Mouse (Mus musculus): ENCODE data around the gene Nomo1. TPM values are rescaled to one million over a fixed set of nuclear protein-coding genes. Genes with fewer than 3 reads are reported as not detected.

The Nomo1 gene
- polyA plus RNA-seq, 1 experiment from 2014 or later, result 24.5 TPM

- Histone ChIP-seq H3K9me3 (ENCODE audit: control insufficient read depth, low read length) (no peaks in the 10 kb centered on the region), H3K4me3 (ENCODE audit: low read length) (no peak overlapping the region), H3K4me1 (ENCODE audit: control insufficient read depth, insufficient read depth, low read length) (no peaks in the 10 kb centered on the region), H3K4me2 (replicated peaks; ENCODE audit: low read depth, low read length) (no peak overlapping the region), H3K36me3 (ENCODE audit: control insufficient read depth, insufficient read depth, low read length) (peaks cover 81% of the 10 kb centered on the region), H3K27ac (ENCODE audit: low read depth, low read length) (no peak overlapping the region), H3K27me3 (ENCODE audit: control insufficient read depth, insufficient read depth, low read length) (no peaks in the 10 kb centered on the region), H3K9ac (ENCODE audit: low read depth, low read length) (no peak overlapping the region)
- ATAC-seq (ENCODE audit: low FRiP score, low TSS enrichment), result no peak
- WGBS, result 92% methylated on average over 11 of the region's 11 CpGs
Measured at GRCm38 (mm10) chr7:46058882-46059281, 25.4 kb downstream of the Nomo1 start.

- peaks cover 70% of the 10 kb centered on the region for H3K36me3 ChIP-seq (ENCODE audit: control insufficient read depth, insufficient read depth, low read length)
- WGBS, result 89% methylated on average over 8 of the region's 8 CpGs
- no peak overlapping the region for H3K4me3 ChIP-seq (ENCODE audit: low read length)
- no peak overlapping the region for H3K27ac ChIP-seq (ENCODE audit: low read depth, low read length)
- no peaks in the 10 kb centered on the region for H3K9me3 ChIP-seq (ENCODE audit: control insufficient read depth, low read length)
- H3K4me2 ChIP-seq (replicated peaks; ENCODE audit: low read depth, low read length), result no peak overlapping the region
- H3K27me3 ChIP-seq (ENCODE audit: control insufficient read depth, insufficient read depth, low read length), result no peaks in the 10 kb centered on the region
- no peaks in the 10 kb centered on the region for H3K4me1 ChIP-seq (ENCODE audit: control insufficient read depth, insufficient read depth, low read length)
- ATAC-seq (ENCODE audit: low FRiP score, low TSS enrichment), result no peak
- no peak overlapping the region for H3K9ac ChIP-seq (ENCODE audit: low read depth, low read length)
Measured at GRCm38 (mm10) chr7:46060688-46061087, 27.2 kb downstream of the Nomo1 start.

GRCm38 (mm10) chr7:46061614-46062013, 28.1 kb downstream of the Nomo1 start:
- Histone ChIP-seq H3K9ac (ENCODE audit: low read depth, low read length) (no peak overlapping the region), H3K4me1 (ENCODE audit: control insufficient read depth, insufficient read depth, low read length) (no peaks in the 10 kb centered on the region), H3K36me3 (ENCODE audit: control insufficient read depth, insufficient read depth, low read length) (peaks cover 72% of the 10 kb centered on the region), H3K4me2 (replicated peaks; ENCODE audit: low read depth, low read length) (no peak overlapping the region), H3K4me3 (ENCODE audit: low read length) (no peak overlapping the region), H3K27ac (ENCODE audit: low read depth, low read length) (no peak overlapping the region), H3K9me3 (ENCODE audit: control insufficient read depth, low read length) (no peaks in the 10 kb centered on the region), H3K27me3 (ENCODE audit: control insufficient read depth, insufficient read depth, low read length) (no peaks in the 10 kb centered on the region)
- WGBS, result 96% methylated on average over 16 of the region's 16 CpGs
- ATAC-seq (ENCODE audit: low FRiP score, low TSS enrichment), result no peak

GRCm38 (mm10) chr7:46063296-46063695, 29.8 kb downstream of the Nomo1 start:
- no peaks in the 10 kb centered on the region for H3K27me3 ChIP-seq (ENCODE audit: control insufficient read depth, insufficient read depth, low read length)
- no peak overlapping the region for H3K27ac ChIP-seq (ENCODE audit: low read depth, low read length)
- H3K4me1 ChIP-seq (ENCODE audit: control insufficient read depth, insufficient read depth, low read length), result no peaks in the 10 kb centered on the region
- no peaks in the 10 kb centered on the region for H3K9me3 ChIP-seq (ENCODE audit: control insufficient read depth, low read length)
- H3K4me3 ChIP-seq (ENCODE audit: low read length), result no peak overlapping the region
- peaks cover 72% of the 10 kb centered on the region for H3K36me3 ChIP-seq (ENCODE audit: control insufficient read depth, insufficient read depth, low read length)
- H3K9ac ChIP-seq (ENCODE audit: low read depth, low read length), result no peak overlapping the region
- WGBS, result 99% methylated on average over 6 of the region's 6 CpGs
- ATAC-seq (ENCODE audit: low FRiP score, low TSS enrichment), result no peak
- no peak overlapping the region for H3K4me2 ChIP-seq (replicated peaks; ENCODE audit: low read depth, low read length)

- no peak overlapping the region for H3K4me3 ChIP-seq (ENCODE audit: low read length)
- ATAC-seq (ENCODE audit: low FRiP score, low TSS enrichment), result no peak
- 93% methylated on average over 8 of the region's 8 CpGs for WGBS
Measured at GRCm38 (mm10) chr7:46068831-46069230, 35.3 kb downstream of the Nomo1 start.

GRCm38 (mm10) chr7:46076844-46077243, 43.3 kb downstream of the Nomo1 start:
- peaks cover 92% of the 10 kb centered on the region for H3K36me3 ChIP-seq (ENCODE audit: control insufficient read depth, insufficient read depth, low read length)
- ATAC-seq (ENCODE audit: low FRiP score, low TSS enrichment), result no peak
- H3K4me2 ChIP-seq (replicated peaks; ENCODE audit: low read depth, low read length), result no peak overlapping the region
- no peaks in the 10 kb centered on the region for H3K4me1 ChIP-seq (ENCODE audit: control insufficient read depth, insufficient read depth, low read length)
- H3K27ac ChIP-seq (ENCODE audit: low read depth, low read length), result no peak overlapping the region
- no peak overlapping the region for H3K4me3 ChIP-seq (ENCODE audit: low read length)
- no peak overlapping the region for H3K9ac ChIP-seq (ENCODE audit: low read depth, low read length)
- no peaks in the 10 kb centered on the region for H3K27me3 ChIP-seq (ENCODE audit: control insufficient read depth, insufficient read depth, low read length)
- 89% methylated on average over 7 of the region's 7 CpGs for WGBS
- no peaks in the 10 kb centered on the region for H3K9me3 ChIP-seq (ENCODE audit: control insufficient read depth, low read length)

More at GRCm38 (mm10) chr7:46068831-46069230, 35.3 kb downstream of the Nomo1 start:
- Histone ChIP-seq H3K9me3 (ENCODE audit: control insufficient read depth, low read length) (no peaks in the 10 kb centered on the region), H3K4me1 (ENCODE audit: control insufficient read depth, insufficient read depth, low read length) (no peaks in the 10 kb centered on the region), H3K4me2 (replicated peaks; ENCODE audit: low read depth, low read length) (no peak overlapping the region), H3K36me3 (ENCODE audit: control insufficient read depth, insufficient read depth, low read length) (peaks cover 81% of the 10 kb centered on the region), H3K27me3 (ENCODE audit: control insufficient read depth, insufficient read depth, low read length) (no peaks in the 10 kb centered on the region), H3K9ac (ENCODE audit: low read depth, low read length) (no peak overlapping the region), H3K27ac (ENCODE audit: low read depth, low read length) (no peak overlapping the region)

GRCm38 (mm10) chr7:46077675-46078074, 44.2 kb downstream of the Nomo1 start:
- Histone ChIP-seq H3K4me2 (replicated peaks; ENCODE audit: low read depth, low read length) (no peak overlapping the region), H3K9me3 (ENCODE audit: control insufficient read depth, low read length) (no peaks in the 10 kb centered on the region), H3K27me3 (ENCODE audit: control insufficient read depth, insufficient read depth, low read length) (no peaks in the 10 kb centered on the region), H3K4me1 (ENCODE audit: control insufficient read depth, insufficient read depth, low read length) (no peaks in the 10 kb centered on the region), H3K36me3 (ENCODE audit: control insufficient read depth, insufficient read depth, low read length) (peaks cover 92% of the 10 kb centered on the region), H3K27ac (ENCODE audit: low read depth, low read length) (no peak overlapping the region), H3K4me3 (ENCODE audit: low read length) (no peak overlapping the region), H3K9ac (ENCODE audit: low read depth, low read length) (no peak overlapping the region)
- no peak for ATAC-seq (ENCODE audit: low FRiP score, low TSS enrichment)
- 91% methylated on average over 12 of the region's 12 CpGs for WGBS

GRCm38 (mm10) chr7:46084024-46084423, 50.5 kb downstream of the Nomo1 start:
- no peaks in the 10 kb centered on the region for H3K4me1 ChIP-seq (ENCODE audit: control insufficient read depth, insufficient read depth, low read length)
- 89% methylated on average over 10 of the region's 10 CpGs for WGBS
- H3K9me3 ChIP-seq (ENCODE audit: control insufficient read depth, low read length), result peaks cover 5% of the 10 kb centered on the region; the same call in 1 of the 2 replicates
- peaks cover 50% of the 10 kb centered on the region for H3K36me3 ChIP-seq (ENCODE audit: control insufficient read depth, insufficient read depth, low read length)
- ATAC-seq (ENCODE audit: low FRiP score, low TSS enrichment), result no peak
- no peak overlapping the region for H3K4me2 ChIP-seq (replicated peaks; ENCODE audit: low read depth, low read length)
- no peak overlapping the region for H3K9ac ChIP-seq (ENCODE audit: low read depth, low read length)
- no peak overlapping the region for H3K27ac ChIP-seq (ENCODE audit: low read depth, low read length)
- H3K4me3 ChIP-seq (ENCODE audit: low read length), result no peak overlapping the region
- no peaks in the 10 kb centered on the region for H3K27me3 ChIP-seq (ENCODE audit: control insufficient read depth, insufficient read depth, low read length)

GRCm38 (mm10) chr7:46084839-46085513, 51.5 kb downstream of the Nomo1 start:
- 65% methylated on average over 16 of the region's 16 CpGs for WGBS
- no peak for ATAC-seq (ENCODE audit: low FRiP score, low TSS enrichment)
- Histone ChIP-seq H3K9ac (ENCODE audit: low read depth, low read length) (no peak overlapping the region), H3K36me3 (ENCODE audit: control insufficient read depth, insufficient read depth, low read length) (peaks cover 41% of the 10 kb centered on the region), H3K27me3 (ENCODE audit: control insufficient read depth, insufficient read depth, low read length) (no peaks in the 10 kb centered on the region), H3K4me1 (ENCODE audit: control insufficient read depth, insufficient read depth, low read length) (no peaks in the 10 kb centered on the region), H3K9me3 (ENCODE audit: control insufficient read depth, low read length) (peaks cover 5% of the 10 kb centered on the region; the same call in 1 of the 2 replicates), H3K27ac (ENCODE audit: low read depth, low read length) (no peak overlapping the region), H3K4me2 (replicated peaks; ENCODE audit: low read depth, low read length) (no peak overlapping the region), H3K4me3 (ENCODE audit: low read length) (no peak overlapping the region)

All from kidney, embryonic 14.5 days (tissue).